Mouse (Mus musculus) lung, adult 2 months (tissue): ENCODE measurements at regions not wholly inside any gene's neighbourhood (a gene's known extent, or its start where the extent isn't known, plus 50 kb on each side); places are given as distances from the start of the nearest gene placed in this dataset.

ENCODE experiments used
- CTCF ChIP-seq: fragments of 200-500 bp; IDR thresholded peaks from 2 replicates; pipeline ENCODE4 v1.5.1; 2011; ENCODE audit warnings: mild to moderate bottlenecking, low read length, control low read depth; ENCODE audit not compliant: insufficient read depth
- POLR2A ChIP-seq: fragments of 200-500 bp; IDR thresholded peaks from 2 replicates; pipeline ENCODE4 v1.6.1; 2011; ENCODE audit warnings: low read depth, mild to moderate bottlenecking, control low read depth, low read length, borderline replicate concordance; ENCODE audit errors: extremely low read depth

DNA sequence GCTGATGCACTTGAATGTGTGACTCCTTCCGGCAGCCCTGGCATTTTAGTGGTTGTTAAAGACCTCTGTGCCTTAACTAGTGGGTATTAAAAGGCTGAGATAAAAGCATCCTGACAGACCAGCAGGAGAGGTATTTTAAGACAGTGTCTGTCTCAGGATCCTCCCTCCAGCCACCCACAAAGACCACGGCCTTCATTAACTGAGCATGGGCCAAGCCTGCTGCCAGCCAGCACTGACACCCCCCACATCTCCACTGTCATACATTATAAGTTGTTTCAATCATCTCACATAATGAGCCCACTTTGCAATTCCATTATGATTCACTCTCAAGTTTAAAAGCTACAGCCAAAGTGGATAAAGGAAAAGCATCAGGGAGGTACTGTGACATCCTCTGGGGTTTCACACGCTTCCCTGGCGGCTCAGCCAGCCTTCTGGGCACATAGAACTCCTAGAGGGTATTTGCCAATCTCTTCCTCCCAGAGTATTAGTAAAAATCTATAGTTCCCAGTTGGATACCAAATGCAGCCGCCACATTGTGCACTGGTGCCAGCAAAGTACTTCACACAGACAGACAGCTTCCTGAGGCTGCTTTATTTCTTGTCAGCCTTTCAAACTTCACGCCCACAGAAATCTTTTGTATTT, 333.8 kb downstream of the Olfr1505 start:
- no peak for TF ChIP-seq CTCF
- TF ChIP-seq POLR2A = no peak
